Comparison of ENCODE assay signal across 13 mouse cellular contexts in the genomic region with DNA sequence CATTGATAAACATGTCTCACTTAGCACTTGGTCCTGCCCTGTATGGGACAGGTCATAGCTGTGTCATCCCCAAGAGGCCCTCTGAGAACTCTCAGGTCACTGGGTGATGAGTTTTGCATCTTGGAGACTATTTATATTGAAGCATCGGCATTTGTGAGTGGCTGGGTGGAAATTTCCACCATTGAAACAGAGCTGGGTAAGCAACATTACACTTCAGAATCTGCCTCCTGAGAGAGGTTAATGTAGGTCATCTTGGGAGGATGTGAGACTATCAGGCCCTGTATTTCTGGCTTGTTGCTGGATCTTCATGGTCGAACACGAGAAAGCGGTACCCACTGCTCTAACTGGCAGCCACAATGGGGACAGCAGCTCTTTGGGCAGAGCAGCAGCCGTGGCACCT. TPM values are rescaled to one million over a fixed set of nuclear protein-coding genes. Genes with fewer than 3 reads are reported as not detected.
A peak's percentile ranks its signal among the peaks of the same experiment; 100 is the strongest.
DNase-seq lines count a peak whose midpoint lies in the region; ATAC-seq and TF ChIP-seq lines count a peak whose summit lies in the region.
"Had no signal": no experiment of that assay in that cellular context is flagged by ENCODE, and none has a peak within 500 bp of the region (broad histone marks: within the 10 kb centered on the region; RNA-seq: fewer than 3 reads in every experiment).

No protein-coding gene starts in this region.

- WGBS in forebrain, embryonic 10.5 days, result 87% methylated on average over 5 of the region's 5 CpGs
- 88% methylated on average over 5 of the region's 5 CpGs for WGBS in forebrain, embryonic 13.5 days
- WGBS in lung, adult 2 months, result 39% methylated on average over 5 of the region's 5 CpGs
- WGBS in intestine, embryonic 16.5 days, result 82% methylated on average over 5 of the region's 5 CpGs

- H3K27ac ChIP-seq in forebrain, embryonic 10.5 days, result peak overlapping the region; percentile 76; the same call in 1 of the 2 replicates
- H3K27ac ChIP-seq in forebrain, embryonic 13.5 days, result no peak overlapping the region
- no peak overlapping the region for H3K27ac ChIP-seq in intestine, embryonic 16.5 days (ENCODE audit: low read length)
- H3K27ac ChIP-seq: hindbrain, embryonic 12.5 days had no signal

- no peak for TF ChIP-seq CTCF in lung, adult 2 months (IDR thresholded peaks at IDR 0.05; ENCODE audit: insufficient read depth, low read length)

- no peak overlapping the region for H3K4me3 ChIP-seq in forebrain, embryonic 10.5 days
- H3K4me3 ChIP-seq in forebrain, embryonic 13.5 days, result no peak overlapping the region
- H3K4me3 ChIP-seq in lung, adult 2 months (replicated peaks; ENCODE audit: extremely low read depth, low read depth, low read length), result peak overlapping the region; percentile 7
- no peak overlapping the region for H3K4me3 ChIP-seq in intestine, embryonic 16.5 days (ENCODE audit: low read length)
- H3K4me3 ChIP-seq: embryonic facial prominence, embryonic 15.5 days; hindbrain, embryonic 12.5 days had no signal

- no peak for ATAC-seq in forebrain, embryonic 13.5 days
- ATAC-seq in activated CD4-positive, CD25-positive, alpha-beta regulatory T cell, adult 4 months, result peak; percentile 52
- no peak for ATAC-seq in intestine, embryonic 16.5 days

- no peak for TF ChIP-seq POLR2A in lung, adult 2 months (IDR thresholded peaks at IDR 0.05; ENCODE audit: borderline replicate concordance, extremely low read depth, low read depth, low read length)

- H3K4me1 ChIP-seq in forebrain, embryonic 10.5 days, result peaks cover 87% of the 10 kb centered on the region
- peaks cover 65% of the 10 kb centered on the region for H3K4me1 ChIP-seq in forebrain, embryonic 13.5 days
- H3K4me1 ChIP-seq in lung, adult 2 months (ENCODE audit: control insufficient read depth, insufficient read depth, low read length), result peaks cover 40% of the 10 kb centered on the region
- peaks cover 26% of the 10 kb centered on the region for H3K4me1 ChIP-seq in intestine, embryonic 16.5 days (ENCODE audit: control insufficient read depth, insufficient read depth, low read length)

- no peak overlapping the region for H3K4me2 ChIP-seq in forebrain, embryonic 13.5 days
- no peak overlapping the region for H3K4me2 ChIP-seq in intestine, embryonic 16.5 days (ENCODE audit: low read depth, low read length)
- H3K4me2 ChIP-seq: embryonic facial prominence, embryonic 15.5 days; hindbrain, embryonic 12.5 days; lung, embryonic 14.5 days had no signal

- H3K9me3 ChIP-seq in forebrain, embryonic 10.5 days, result no peaks in the 10 kb centered on the region
- H3K9me3 ChIP-seq in forebrain, embryonic 13.5 days (replicated peaks), result no peaks in the 10 kb centered on the region
- no peaks in the 10 kb centered on the region for H3K9me3 ChIP-seq in intestine, embryonic 16.5 days (ENCODE audit: control insufficient read depth, low read length)
- H3K9me3 ChIP-seq: embryonic facial prominence, embryonic 15.5 days; hindbrain, embryonic 12.5 days had no signal

- H3K36me3 ChIP-seq in forebrain, embryonic 10.5 days (replicated peaks), result no peaks in the 10 kb centered on the region
- H3K36me3 ChIP-seq in forebrain, embryonic 13.5 days (ENCODE audit: poor library complexity, severe bottlenecking), result no peaks in the 10 kb centered on the region
- no peaks in the 10 kb centered on the region for H3K36me3 ChIP-seq in intestine, embryonic 16.5 days (ENCODE audit: control insufficient read depth, insufficient read depth, low read length)
- H3K36me3 ChIP-seq: embryonic facial prominence, embryonic 15.5 days; hindbrain, embryonic 12.5 days had no signal

- no peak for DNase-seq in forebrain, embryonic 10.5 days (ENCODE audit: extremely low spot score, low spot score)
- DNase-seq in lung, adult 2 months, result no peak
- no peak for DNase-seq in lung, postnatal 25 days (ENCODE audit: low spot score)
- peak; percentile 57 for DNase-seq in naive thymus-derived CD4-positive, alpha-beta T cell, adult 2 months (ENCODE audit: low read depth)
- DNase-seq in adrenal gland, postnatal 10 days, result no peak
- DNase-seq: right cerebral cortex, postnatal 14 days had no signal

- 0 out of 2 replicates have a peak, but pooled peaks cover 6% of the 10 kb centered on the region for H3K27me3 ChIP-seq in forebrain, embryonic 10.5 days (ENCODE audit: poor library complexity, severe bottlenecking)
- H3K27me3 ChIP-seq in forebrain, embryonic 13.5 days, result no peaks in the 10 kb centered on the region
- H3K27me3 ChIP-seq in intestine, embryonic 16.5 days (replicated peaks; ENCODE audit: control insufficient read depth, insufficient read depth, low read length), result no peaks in the 10 kb centered on the region
- H3K27me3 ChIP-seq: embryonic facial prominence, embryonic 15.5 days; hindbrain, embryonic 12.5 days had no signal

- H3K9ac ChIP-seq in forebrain, embryonic 13.5 days, result no peak overlapping the region
- no peak overlapping the region for H3K9ac ChIP-seq in intestine, embryonic 16.5 days (ENCODE audit: low read depth, low read length)
- H3K9ac ChIP-seq: embryonic facial prominence, embryonic 15.5 days; hindbrain, embryonic 12.5 days; lung, embryonic 14.5 days had no signal

RNA-seq across cellular contexts. Expression of gene Abcg1, which starts 18.0 kb away (rescaled TPM):
- polyA plus RNA-seq in forebrain, embryonic 10.5 days (2016; fragmentation: Nextera tagmentation; extraction: Ambion mirVana), result 6.7 and 7.9 TPM in 2 replicates
- polyA plus RNA-seq in forebrain, embryonic 13.5 days (2015; fragmentation: Nextera tagmentation; extraction: Ambion mirVana), result 18.2 and 18.7 TPM in 2 replicates
- 53.2 and 57.4 TPM in 2 replicates for polyA plus RNA-seq in lung, adult 2 months (2012; rRNA removed)
- 100 to 1,000 TPM; 104 to 116 TPM for polyA plus RNA-seq in activated CD4-positive, CD25-positive, alpha-beta regulatory T cell, adult 4 months (2017; shearing (Covaris generic))
- 10 to 100 TPM; 12.9 to 14.2 TPM for total RNA-seq in adrenal gland, postnatal 10 days (2021)
- polyA plus RNA-seq in intestine, embryonic 16.5 days (2015; fragmentation: Nextera tagmentation; extraction: Ambion mirVana), result 5.4 and 5.6 TPM in 2 replicates

RNA-seq across cellular contexts. Expression of gene Tff3, which starts 54.0 kb away (rescaled TPM):
- 0.64 and 0.71 TPM in 2 replicates for polyA plus RNA-seq in forebrain, embryonic 10.5 days (2016; fragmentation: Nextera tagmentation; extraction: Ambion mirVana)
- 0.52 and 0.54 TPM in 2 replicates for polyA plus RNA-seq in forebrain, embryonic 13.5 days (2015; fragmentation: Nextera tagmentation; extraction: Ambion mirVana)
- 20.4 TPM in 1 of 2 replicates, not detected in the other for polyA plus RNA-seq in lung, adult 2 months (2012; rRNA removed)
- not detected for polyA plus RNA-seq in activated CD4-positive, CD25-positive, alpha-beta regulatory T cell, adult 4 months (2017; shearing (Covaris generic))
- not detected for total RNA-seq in adrenal gland, postnatal 10 days (2021)
- polyA plus RNA-seq in intestine, embryonic 16.5 days (2015; fragmentation: Nextera tagmentation; extraction: Ambion mirVana), result 1,304 and 1,371 TPM in 2 replicates
- total RNA-seq: layer of hippocampus, adult 18-20 months had no signal
- polyA plus RNA-seq: embryonic facial prominence, embryonic 15.5 days; hindbrain, embryonic 12.5 days; lung, embryonic 14.5 days had no signal

Comparison
In these comparisons a context has a peak if more than half of its experiments do, and no peak if none do; other contexts are left out.
1. RNA of gene Tff3, which starts 54.0 kb away (polyA plus RNA-seq): 1,304 to 1,371 TPM in intestine, embryonic 16.5 days; 0.64 to 0.71 TPM in forebrain, embryonic 10.5 days, 0.52 to 0.54 TPM in forebrain, embryonic 13.5 days, 20.4 TPM in lung, adult 2 months and not detected in activated CD4-positive, CD25-positive, alpha-beta regulatory T cell, adult 4 months; every median in the first group is over 10 times any median in the second.